Mouse (Mus musculus) lung, embryonic 14.5 days (tissue): Measurements from ENCODE around the gene Doc2b. TPM values are rescaled to one million over a fixed set of nuclear protein-coding genes. Genes with fewer than 3 reads are reported as not detected.
A peak's percentile ranks its signal among the peaks of the same experiment; 100 is the strongest.

Experiments
- ATAC-seq: fragments of 200-750 bp; cut with Nextera tagmentation; 2 replicates; pipeline ENCODE4 v1.8.0; 2017; ENCODE audit warnings: mild to moderate bottlenecking, moderate TSS enrichment, moderate library complexity; ENCODE audit not compliant: insufficient read depth
- DNase-seq: peaks from one replicate; pipeline ENCODE4 v3.0.0-alpha.2; 2015
- H3K27ac ChIP-seq: fragments of 300-500 bp; sonication (generic); 2 replicates; pipeline ENCODE4 v1.5.1; 2014; ENCODE audit warnings: low read depth, mild to moderate bottlenecking, moderate library complexity
- H3K27me3 ChIP-seq: fragments of 300-500 bp; sonication (generic); 2 replicates; pipeline ENCODE4 v1.6.1; 2014; ENCODE audit warnings: low read length, control low read depth; ENCODE audit not compliant: insufficient read depth
- H3K36me3 ChIP-seq: fragments of 300-500 bp; sonication (generic); 2 replicates; pipeline ENCODE4 v1.6.1; 2014; ENCODE audit warnings: control low read depth; ENCODE audit not compliant: insufficient read depth
- H3K4me1 ChIP-seq: fragments of 300-500 bp; sonication (generic); 2 replicates; pipeline ENCODE4 v1.6.1; 2014; ENCODE audit warnings: antibody characterized with exemption, control low read depth; ENCODE audit not compliant: insufficient read depth
- H3K4me2 ChIP-seq: fragments of 300-500 bp; sonication (generic); 2 replicates; pipeline ENCODE4 v1.6.1; 2014; ENCODE audit warnings: mild to moderate bottlenecking
- H3K4me3 ChIP-seq: fragments of 300-500 bp; sonication (generic); 2 replicates; pipeline ENCODE4 v1.5.1; 2014; ENCODE audit warnings: low read depth, low read length
- H3K9ac ChIP-seq: fragments of 300-500 bp; sonication (generic); 2 replicates; pipeline ENCODE4 v1.6.1; 2014
- H3K9me3 ChIP-seq: fragments of 300-500 bp; sonication (generic); 2 replicates; pipeline ENCODE4 v1.6.1; 2016; ENCODE audit warnings: low read depth, low read length, control low read depth
- CTCF ChIP-seq: IDR thresholded peaks from 2 replicates; pipeline ENCODE4 v1.5.1; 2016; ENCODE audit warnings: antibody characterized with exemption, low read depth
- WGBS: fragments of 180-500 bp; shearing (Covaris S2); extraction: QIAGEN DNeasy Blood & Tissue Kit; methylation state at CpG from one replicate; pipeline ENCODE4 v1.1.7; 2014; 5-methylcytosine and 5-hydroxymethylcytosine counted together
- polyA plus RNA-seq: library from polyadenylated mRNA; unstranded; fragments of >200 nt; fragmentation: Nextera tagmentation; extraction: Ambion mirVana; gene quantifications from 2 replicates; pipeline ENCODE4 v1.2.1, GENCODE M21; 2014

The Doc2b gene
- polyA plus RNA-seq, 1 experiment from 2014 or later = 1.1 TPM

DNA sequence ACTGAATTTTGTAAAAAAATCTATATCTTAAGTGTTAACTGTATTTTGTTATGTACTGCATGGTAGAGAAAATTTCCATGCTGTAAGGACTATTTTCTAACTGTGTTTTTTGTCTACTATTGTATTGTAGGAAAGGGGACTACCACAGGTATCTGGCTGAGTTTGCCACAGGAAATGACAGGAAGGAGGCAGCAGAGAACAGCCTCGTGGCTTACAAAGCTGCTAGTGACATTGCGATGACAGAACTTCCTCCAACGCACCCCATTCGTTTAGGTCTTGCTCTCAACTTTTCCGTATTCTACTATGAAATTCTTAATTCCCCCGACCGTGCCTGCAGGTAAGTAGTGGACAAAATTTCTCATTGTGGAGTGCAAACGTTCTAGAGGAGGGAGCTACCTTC is 39.2 kb downstream of the Doc2b start:
- Histone ChIP-seq H3K4me3 (no peak overlapping the region), H3K27ac (no peak overlapping the region), H3K9me3 (no peaks in the 10 kb centered on the region), H3K36me3 (peaks cover 85% of the 10 kb centered on the region), H3K9ac (no peak overlapping the region), H3K4me2 (no peak overlapping the region), H3K27me3 (no peaks in the 10 kb centered on the region), H3K4me1 (no peaks in the 10 kb centered on the region)
- ATAC-seq = no peak
- TF ChIP-seq CTCF = no peak
- DNase-seq = no peak
- WGBS = 71% methylated on average over 8 of the region's 8 CpGs

DNA sequence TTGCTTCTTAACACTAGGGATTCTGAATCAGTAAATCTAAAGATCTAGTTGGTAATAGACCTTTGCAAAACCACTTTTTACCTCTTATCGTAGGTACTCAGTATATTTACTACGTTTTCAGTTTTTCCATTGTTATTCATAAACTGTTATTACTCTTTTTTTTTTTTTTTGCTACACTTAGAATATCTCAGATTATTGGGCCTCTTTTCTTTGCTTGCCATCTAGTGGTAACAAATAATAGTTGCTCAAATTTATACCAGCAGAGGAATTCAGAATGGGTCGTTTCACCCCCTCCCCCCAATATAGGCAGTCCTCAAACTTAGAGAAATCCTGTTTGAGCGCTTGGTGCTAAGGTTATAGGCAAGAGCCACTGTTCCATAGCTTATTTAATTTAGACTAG is 44.8 kb downstream of the Doc2b start:
- H3K9me3 ChIP-seq = no peaks in the 10 kb centered on the region
- no peak overlapping the region for H3K9ac ChIP-seq
- H3K27me3 ChIP-seq = no peaks in the 10 kb centered on the region
- peak; percentile 34; the same call in 1 of the 2 replicates for TF ChIP-seq CTCF
- 71% methylated on average over 4 of the region's 4 CpGs for WGBS
- H3K27ac ChIP-seq = no peak overlapping the region
- peaks cover 50% of the 10 kb centered on the region for H3K36me3 ChIP-seq
- ATAC-seq (no peak), DNase-seq (no peak)
- 0 out of 2 replicates have a peak, but pooled peaks cover 1% of the 10 kb centered on the region for H3K4me1 ChIP-seq
- H3K4me2 ChIP-seq = no peak overlapping the region
- no peak overlapping the region for H3K4me3 ChIP-seq

DNA sequence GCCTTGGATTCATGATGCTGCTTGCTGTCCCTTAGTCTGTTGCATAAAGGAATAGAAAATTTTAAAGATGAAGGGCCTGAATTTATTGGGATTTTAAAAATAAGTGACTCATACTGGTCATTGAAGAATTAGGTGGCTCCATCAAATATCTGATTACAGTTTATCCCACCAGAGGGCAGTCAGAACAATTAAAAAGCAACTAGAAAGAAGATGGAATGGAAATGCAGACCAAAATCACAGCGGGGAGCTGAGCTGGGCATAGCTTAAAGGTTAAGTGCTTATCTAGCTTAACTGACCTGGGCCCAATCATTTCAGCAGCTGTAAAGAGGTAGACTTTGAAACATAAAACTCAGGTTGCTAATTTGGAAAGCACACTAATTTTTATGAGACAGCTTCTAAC is 45.3 kb downstream of the Doc2b start:
- Histone ChIP-seq H3K9me3 (no peaks in the 10 kb centered on the region), H3K4me2 (no peak overlapping the region), H3K27me3 (no peaks in the 10 kb centered on the region), H3K4me3 (no peak overlapping the region), H3K4me1 (0 out of 2 replicates have a peak, but pooled peaks cover 3% of the 10 kb centered on the region), H3K36me3 (peaks cover 45% of the 10 kb centered on the region), H3K27ac (no peak overlapping the region), H3K9ac (no peak overlapping the region)
- WGBS = 67% methylated on average over 1 of the region's 1 CpGs
- ATAC-seq = no peak
- no peak for TF ChIP-seq CTCF
- no peak for DNase-seq

DNA sequence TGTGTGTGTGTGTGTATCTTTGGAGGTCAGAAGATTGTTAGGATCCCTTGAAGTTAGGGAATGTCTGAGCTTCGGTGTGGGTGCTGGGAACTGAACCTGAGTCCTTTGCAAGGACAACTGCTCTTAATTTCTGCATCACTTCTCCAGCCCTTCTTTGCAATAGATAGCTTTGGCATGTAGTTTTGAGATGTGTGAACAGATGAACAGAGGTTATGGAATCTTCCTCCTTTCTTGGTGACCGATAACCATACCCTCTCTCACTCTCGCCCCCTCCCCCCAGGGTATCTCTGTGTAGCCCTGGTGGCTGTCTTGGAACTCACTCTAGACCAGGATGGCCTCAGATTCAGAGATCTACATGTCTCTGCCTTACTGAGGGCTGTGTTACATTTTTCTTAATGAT is 51.1 kb downstream of the Doc2b start:
- no peak for ATAC-seq
- Histone ChIP-seq H3K27me3 (no peaks in the 10 kb centered on the region), H3K9me3 (no peaks in the 10 kb centered on the region), H3K4me3 (no peak overlapping the region), H3K4me2 (no peak overlapping the region), H3K27ac (no peak overlapping the region), H3K36me3 (peaks cover 41% of the 10 kb centered on the region), H3K4me1 (0 out of 2 replicates have a peak, but pooled peaks cover 3% of the 10 kb centered on the region), H3K9ac (no peak overlapping the region)
- TF ChIP-seq CTCF = no peak
- 80% methylated on average over 3 of the region's 3 CpGs for WGBS
- no peak for DNase-seq

DNA sequence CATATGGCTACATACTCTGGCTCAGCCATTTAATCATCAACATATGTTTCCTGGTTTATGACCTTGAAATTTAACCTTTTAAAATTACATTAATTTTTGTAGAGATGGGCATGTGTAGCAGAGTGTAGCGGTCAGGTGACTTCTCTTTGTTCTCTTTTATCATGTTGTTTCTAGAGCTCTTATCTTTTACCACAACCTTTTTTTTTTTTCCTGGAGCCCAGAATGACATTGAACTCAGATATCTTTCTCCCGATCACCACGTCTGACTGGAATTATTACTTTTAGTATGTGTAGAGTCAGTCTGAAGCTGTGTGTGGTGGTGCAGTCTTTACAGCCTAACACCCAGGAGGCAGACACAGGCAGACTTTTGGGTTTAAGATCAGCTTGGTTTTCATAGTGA is 54.2 kb downstream of the Doc2b start:
- Histone ChIP-seq H3K36me3 (peaks cover 50% of the 10 kb centered on the region), H3K9me3 (no peaks in the 10 kb centered on the region), H3K4me1 (peaks cover 7% of the 10 kb centered on the region; the same call in 1 of the 2 replicates), H3K4me3 (no peak overlapping the region), H3K4me2 (0 out of 2 replicates have a peak overlapping the region, but pooled peaks have one; percentile 2), H3K27me3 (no peaks in the 10 kb centered on the region), H3K9ac (no peak overlapping the region), H3K27ac (no peak overlapping the region)
- 60% methylated on average over 3 of the region's 3 CpGs for WGBS
- ATAC-seq (no peak), DNase-seq (no peak)
- no peak for TF ChIP-seq CTCF

DNA sequence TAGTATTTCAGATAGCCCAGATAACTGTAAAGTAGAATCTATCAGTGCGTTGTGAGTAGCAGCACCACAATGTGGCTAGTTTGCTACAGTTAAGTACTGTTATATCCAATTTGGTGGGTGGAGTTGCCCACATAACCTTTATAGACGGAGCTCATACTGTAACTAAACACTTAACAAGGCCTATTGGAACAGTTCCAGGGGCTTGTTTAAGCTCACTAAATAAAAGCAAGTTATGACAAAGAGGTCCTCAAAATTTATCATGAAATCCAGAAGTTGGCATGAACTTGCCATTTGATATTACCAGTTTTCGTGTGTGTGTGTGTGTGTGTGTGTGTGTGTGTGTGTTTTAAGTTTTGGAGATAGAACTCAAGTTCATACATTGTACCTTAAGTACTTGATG is 55.6 kb downstream of the Doc2b start:
- TF ChIP-seq CTCF = no peak
- ATAC-seq (no peak), DNase-seq (peak; percentile 67)
- Histone ChIP-seq H3K36me3 (peaks cover 53% of the 10 kb centered on the region), H3K4me1 (peaks cover 13% of the 10 kb centered on the region), H3K4me2 (no peak overlapping the region), H3K4me3 (no peak overlapping the region), H3K27ac (no peak overlapping the region), H3K9me3 (no peaks in the 10 kb centered on the region), H3K27me3 (no peaks in the 10 kb centered on the region), H3K9ac (no peak overlapping the region)
- 49% methylated on average over 3 of the region's 3 CpGs for WGBS

DNA sequence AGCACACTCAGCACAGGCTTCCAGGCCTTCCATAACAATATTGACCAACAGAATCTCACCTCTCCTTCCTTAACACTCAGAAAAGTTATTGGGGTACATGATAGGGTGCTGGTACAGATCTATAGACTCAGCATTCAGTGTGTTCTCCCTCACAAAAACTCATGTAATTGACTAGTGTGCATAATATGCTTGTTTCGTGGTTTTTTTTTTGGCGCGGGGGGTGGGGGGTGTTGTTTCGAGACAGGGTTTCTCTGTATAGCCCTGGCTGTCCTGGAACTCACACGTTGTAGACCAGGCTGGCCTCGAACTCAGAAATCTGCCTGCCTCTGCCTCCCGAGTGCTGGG is 57.4 kb downstream of the Doc2b start:
- ATAC-seq = no peak

More for the DNA sequence above, 57.4 kb downstream of the Doc2b start:
- Histone ChIP-seq H3K9ac (no peak overlapping the region), H3K4me3 (no peak overlapping the region), H3K9me3 (no peaks in the 10 kb centered on the region), H3K27me3 (no peaks in the 10 kb centered on the region), H3K4me1 (peaks cover 20% of the 10 kb centered on the region), H3K4me2 (no peak overlapping the region), H3K27ac (no peak overlapping the region), H3K36me3 (peaks cover 56% of the 10 kb centered on the region)
- no peak for DNase-seq
- WGBS = 94% methylated on average over 7 of the region's 7 CpGs
- TF ChIP-seq CTCF = no peak
